Mouse (Mus musculus) adrenal gland, postnatal 4 days (tissue): ENCODE measurements around the gene Myh9. TPM values are rescaled to one million over a fixed set of nuclear protein-coding genes. Genes with fewer than 3 reads are reported as not detected.
"Not testable (repeated sequence)": the region's sequence is repeated elsewhere in the genome, so short reads cannot be mapped to it uniquely, and the experiment has no call there.

ENCODE experiments used
- DNase-seq, 2 experiments: peaks; one replicate each; pipeline ENCODE4 v3.0.0; 2021 to 2022; ENCODE audit warnings: low spot score in 2 of 2, mixed read lengths in 2 of 2
- total RNA-seq, 2 experiments: library from RNA; stranded (reverse); gene quantifications; 2 replicates each; pipeline ENCODE4 v1.2.3; 2021

The Myh9 gene
- total RNA-seq, 2 experiments from 2014 or later = 251 to 311 TPM

DNA sequence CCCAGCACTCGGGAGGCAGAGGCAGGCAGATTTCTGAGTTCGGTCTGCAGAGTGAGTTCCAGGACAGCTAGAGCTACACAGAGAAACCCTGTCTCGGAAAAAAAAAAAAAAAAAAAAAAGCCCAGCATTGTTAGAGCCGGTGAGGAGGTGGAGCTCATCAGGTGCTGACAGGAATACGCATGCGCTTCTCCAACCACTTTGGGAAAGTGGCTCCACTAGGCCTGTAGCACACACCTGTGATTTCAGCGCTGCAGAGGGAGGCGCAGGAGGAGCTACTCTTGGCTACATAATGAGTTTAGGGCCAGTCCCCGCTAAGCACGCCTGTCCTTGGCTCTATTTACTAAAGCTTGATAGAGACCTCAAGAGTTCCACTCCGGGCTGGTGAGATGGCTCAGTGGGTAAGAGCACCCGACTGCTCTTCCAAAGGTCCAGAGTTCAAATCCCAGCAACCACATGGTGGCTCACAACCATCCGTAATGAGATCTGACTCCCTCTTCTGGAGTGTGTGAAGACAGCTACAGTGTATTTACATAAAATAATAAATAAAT, 1.6 kb upstream of the Myh9 start:
- DNase-seq = not testable (repeated sequence)

GRCm38 (mm10) chr15:77843046-77843445, 1.1 kb upstream of the Myh9 start:
- DNase-seq = no peak

- DNase-seq = peak; percentile 47 to 52
Measured at GRCm38 (mm10) chr15:77841361-77842046, 471 bp downstream of the Myh9 start.

DNA sequence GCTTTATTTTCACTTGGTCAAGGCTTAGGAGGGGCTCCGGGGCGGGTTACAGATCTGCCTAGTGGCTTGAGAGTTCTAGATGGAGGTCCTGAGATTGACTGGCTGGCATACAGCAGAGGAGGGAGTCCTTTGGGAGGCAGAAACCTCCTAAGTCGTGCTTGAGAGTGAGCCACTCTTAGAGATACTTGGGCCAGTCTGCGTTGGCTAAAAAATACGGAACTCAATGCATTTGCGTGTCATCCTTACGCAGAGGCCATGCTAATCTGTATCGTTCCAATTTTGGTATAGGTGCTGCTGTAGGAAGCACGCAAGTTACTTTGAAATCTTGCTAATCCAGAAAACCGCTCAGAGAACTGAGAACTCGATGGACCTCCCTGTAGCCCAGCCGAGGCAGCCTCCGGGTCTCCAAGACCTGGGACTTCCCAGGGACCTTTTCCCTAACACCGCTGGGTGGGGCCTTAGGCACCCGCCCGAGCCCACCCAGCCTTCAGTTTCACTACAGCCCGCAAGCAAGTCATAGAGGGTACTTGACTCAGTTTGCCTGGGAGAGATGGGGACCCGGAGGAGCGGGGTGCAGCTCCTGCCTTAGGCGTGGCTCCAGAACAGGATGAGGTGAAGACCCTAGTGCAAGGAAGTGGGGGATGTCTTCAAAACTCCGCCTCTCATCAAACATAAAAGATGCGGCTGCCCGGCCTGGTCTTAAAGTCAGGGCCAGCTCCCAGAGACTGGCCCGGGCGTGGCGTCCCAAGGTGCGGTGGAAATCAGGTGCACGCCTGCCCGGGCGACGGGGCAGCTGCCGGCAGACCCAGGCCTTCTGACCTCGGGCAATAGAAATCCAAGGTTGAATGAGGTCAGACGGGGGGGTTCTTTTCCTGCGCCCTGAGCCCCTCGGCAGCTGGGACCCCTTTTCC, 1.3 kb downstream of the Myh9 start:
- DNase-seq = no peak

DNA sequence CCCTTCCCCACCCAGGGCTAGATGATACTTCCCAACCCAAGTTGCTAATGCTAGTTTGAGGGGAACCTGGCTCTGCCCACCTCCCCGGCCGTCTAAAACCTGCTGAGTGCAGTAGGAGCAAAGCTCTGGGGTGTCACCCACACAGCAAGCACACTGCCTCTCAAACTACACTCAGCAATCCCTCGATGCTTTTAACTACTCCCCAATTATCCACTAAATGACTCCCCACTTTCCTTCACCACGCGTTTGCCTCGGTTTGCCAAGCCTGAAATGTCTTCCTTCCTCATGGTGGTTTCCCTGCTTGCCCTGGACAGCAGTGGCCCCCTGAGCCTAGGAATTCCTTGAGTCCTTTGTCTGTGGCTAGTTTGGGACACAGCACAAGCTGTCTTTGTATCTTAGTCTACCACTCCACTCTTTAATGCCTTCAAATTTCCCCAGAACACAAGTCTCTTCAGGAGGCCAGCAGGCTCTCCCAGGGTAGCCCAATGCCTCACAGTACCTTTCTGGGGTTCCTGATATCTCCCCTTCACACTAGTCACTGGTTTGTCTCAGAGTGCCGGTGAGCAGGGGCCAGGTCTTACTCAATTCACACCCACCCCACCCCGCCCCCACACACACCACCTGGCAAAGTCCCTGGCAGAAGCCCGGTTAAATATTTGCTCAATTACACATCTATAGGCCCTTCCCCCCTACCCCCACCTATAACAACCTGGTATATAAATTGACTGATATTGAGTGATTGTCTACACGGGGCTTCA, 2.3 kb downstream of the Myh9 start:
- no peak for DNase-seq

DNA sequence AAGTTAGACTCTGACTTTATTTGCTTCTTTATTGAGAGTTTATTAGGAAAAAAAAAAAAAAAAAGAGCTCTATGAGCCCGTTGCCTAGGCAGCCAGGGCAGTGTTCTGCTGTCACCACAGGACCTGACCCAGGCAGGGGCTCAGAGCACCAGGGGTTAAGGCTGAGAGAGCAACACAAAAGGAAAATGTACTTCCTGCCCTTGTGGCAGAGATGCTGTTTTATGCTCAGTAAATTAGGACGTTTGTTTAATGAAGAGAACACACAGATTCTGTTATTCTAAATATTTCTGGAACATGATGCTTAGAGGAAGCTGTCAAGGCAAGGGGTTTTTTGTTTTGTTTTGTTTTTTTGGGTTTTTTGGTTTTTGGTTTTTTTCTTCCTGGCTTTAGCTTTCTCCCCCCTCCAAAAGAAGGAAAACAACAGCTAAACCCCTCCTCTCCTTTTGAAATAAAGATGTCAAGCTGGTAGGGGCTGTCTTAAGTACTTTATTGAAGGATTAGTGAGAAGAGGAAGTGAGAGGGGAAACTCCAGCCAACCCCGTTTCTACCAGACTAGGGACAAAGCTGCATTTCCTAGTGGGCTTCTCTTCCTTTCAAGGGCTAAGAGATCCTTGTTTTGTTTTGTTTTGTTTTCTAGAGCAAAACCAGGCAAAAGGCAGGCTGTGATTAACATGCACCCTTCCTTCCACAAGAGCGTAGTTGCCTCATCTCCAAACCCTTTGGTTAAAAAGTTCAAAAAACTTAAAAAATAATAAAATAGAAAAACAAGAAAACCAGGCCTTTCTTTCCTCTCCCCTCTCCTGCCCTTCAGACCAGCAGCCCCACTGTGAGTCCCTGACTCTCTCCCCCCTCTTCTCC, 3.2 kb downstream of the Myh9 start:
- no peak for DNase-seq

- no peak for DNase-seq
Measured at GRCm38 (mm10) chr15:77837444-77838117, 4.4 kb downstream of the Myh9 start.

DNA sequence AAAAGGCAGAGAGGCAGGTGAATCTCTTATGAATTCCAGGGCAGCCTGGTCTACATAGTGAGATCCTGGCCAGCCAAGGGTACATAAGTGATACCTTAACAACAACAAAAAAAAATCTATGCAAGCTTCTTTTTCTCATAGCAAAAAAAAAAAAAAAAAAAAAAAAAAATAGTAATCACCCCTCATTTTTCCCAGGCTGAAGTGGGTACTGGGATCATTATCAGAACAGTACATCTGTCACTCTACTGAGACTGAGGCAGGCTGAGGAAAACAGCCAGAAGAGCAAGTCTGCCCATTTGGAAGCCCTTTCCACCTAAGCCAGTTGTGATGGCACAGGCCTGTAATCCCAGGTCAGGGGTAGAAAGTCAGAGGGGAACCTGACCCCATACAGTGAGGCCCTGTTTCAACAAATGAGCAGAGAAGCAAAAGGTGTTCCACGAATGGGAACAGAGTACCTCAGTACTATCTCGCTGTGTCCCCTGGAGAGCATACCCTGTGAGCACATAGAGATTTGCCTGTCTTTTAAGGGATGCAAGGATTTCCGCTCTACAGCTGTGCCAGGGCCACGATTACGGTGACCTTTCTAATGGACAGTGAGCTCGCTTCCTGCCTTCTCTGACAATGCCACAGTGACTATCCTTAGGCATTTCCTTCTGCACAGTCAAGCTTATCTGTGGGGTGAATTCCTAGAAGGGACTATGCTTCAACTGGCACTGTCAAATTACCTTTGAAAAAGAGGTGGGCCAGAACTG, 5.1 kb downstream of the Myh9 start:
- no peak for DNase-seq

- DNase-seq = no peak
Measured at GRCm38 (mm10) chr15:77835930-77836653, 5.9 kb downstream of the Myh9 start.

DNA sequence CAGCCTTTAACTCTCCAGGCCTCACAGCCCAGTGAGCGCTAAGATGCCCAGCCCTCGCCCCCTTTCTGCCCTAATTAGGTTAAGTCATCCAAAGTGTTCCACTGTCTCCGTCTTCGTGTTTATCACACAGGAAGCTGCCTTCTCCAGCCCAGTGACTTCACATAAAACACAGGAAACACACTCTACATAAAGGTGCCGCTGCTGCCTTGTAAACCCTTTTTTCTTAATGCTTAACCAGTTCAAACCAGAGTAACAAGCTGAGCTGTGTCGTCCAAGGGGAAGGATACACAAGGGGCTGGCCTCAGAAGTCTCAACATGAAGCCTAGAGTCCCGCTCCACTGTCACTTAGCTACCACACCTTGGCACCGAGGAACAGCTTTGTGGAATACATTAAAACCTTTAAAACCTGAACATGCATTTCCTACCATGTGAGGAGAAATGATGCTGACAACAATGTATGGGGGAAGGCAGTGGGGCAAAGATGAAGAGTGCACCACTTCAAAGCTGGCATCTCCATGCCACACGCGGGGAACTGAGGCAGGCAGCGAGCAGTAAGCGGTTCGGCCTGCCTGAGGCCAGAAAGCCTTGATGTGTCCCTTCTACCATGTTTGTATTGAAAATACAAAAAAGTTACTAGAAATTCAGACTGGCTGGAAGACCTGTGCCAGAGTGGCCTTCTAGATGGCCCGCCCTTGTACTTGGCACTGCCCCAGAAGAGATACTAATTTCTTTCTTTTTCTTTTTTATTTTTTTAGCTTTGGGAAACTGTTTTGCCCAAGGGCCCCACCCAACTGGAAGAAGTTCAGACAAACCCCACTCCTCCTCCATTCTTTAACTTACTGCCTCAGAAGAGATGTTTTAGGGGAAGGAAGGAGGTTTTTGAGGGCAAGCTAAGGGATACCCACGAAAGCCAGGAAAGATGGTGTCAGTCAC, 7.4 kb downstream of the Myh9 start:
- DNase-seq = no peak

DNA sequence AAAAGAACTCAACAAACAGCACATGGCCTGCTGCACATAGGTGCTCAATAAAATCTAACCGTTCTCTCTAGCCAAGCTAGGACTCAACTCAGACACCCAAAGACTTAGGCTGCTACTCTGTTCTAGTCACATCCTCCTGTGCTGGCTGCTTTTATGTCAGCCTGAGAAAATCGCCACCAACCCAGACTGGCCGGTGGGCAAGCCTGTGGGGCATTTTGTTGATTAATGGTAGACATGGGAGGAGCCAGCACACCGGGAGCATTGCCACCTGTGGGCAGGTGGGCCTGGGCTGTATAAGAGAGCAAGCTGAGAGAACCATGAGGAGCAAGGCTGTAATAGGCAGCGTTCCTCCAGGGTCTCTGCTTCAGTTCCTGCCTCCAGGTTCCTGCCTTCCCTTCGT, 8.2 kb downstream of the Myh9 start:
- DNase-seq = no peak

DNA sequence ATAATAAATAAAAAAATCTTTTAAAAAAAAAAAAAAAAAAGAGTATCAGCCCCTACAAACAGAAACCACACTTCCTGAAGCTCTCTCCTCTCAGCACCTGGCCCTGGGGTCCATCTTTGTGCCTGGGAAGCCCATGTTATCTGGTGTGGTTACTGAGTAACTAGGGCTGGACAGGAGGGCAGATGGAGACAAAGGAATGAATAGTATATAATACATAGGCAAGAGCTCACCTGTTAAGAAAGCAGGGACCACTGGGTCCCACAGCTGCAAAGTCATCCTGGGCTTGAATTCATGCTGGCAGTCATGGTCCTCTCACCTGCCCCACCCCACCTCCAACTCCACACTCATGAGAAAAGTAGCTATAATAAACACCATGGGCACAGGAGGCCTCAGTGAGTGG, 8.9 kb downstream of the Myh9 start:
- no peak for DNase-seq

- no peak for DNase-seq
Measured at GRCm38 (mm10) chr15:77832458-77832904, 9.5 kb downstream of the Myh9 start.

DNA sequence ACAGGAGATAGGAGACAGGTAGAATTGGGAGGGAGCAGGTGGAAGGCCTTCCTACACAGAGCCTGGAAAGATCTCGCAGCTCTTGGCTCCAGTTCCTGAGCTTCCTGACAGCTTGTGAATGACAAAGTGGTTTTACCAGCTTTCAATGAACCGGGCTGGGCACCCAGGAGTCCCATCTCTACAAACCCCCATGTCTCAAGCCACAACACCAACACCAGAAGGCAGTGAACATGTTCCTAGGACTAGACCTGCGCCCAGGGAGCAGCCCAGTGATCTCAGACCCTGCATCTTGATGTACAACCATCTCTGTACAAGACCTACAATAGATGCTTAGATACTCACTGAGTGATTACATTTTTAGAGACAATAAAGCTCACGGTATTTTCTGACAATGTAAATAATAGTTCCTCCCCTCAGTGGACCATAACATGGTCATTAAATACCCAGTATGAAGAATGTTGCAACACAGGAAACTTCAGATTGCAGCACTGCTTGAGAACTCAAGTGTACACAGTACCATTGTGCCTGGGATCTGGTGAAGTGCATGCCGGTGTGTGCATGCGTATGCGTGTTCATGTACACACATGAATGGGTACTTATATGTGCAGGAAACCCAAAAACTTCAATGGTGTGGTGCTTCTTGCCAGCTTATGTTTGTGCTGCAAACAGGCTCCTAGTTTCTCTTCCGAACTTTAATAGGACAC, 10.1 kb downstream of the Myh9 start:
- DNase-seq = no peak

DNA sequence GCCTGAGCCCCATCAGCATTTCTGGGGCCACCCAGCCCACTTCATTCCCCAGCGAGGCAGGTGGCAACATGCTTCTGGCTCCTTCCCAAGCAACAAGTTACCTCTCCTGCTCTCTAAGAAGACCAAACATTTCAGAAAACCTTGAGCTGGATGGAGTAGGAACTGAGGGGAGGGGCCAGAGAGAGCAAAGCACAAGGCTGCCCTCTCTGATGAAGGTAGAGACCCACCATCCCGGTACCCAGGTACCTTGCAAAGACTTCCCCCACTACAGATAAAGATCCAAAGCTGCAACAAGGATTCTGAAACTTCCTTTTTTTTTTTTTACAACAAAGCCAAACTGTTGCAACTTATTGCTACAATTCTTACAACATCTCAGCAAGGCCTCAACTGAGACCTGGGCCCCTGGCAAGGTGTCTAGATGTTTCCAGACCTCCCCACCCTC, 10.8 kb downstream of the Myh9 start:
- DNase-seq = no peak

DNA sequence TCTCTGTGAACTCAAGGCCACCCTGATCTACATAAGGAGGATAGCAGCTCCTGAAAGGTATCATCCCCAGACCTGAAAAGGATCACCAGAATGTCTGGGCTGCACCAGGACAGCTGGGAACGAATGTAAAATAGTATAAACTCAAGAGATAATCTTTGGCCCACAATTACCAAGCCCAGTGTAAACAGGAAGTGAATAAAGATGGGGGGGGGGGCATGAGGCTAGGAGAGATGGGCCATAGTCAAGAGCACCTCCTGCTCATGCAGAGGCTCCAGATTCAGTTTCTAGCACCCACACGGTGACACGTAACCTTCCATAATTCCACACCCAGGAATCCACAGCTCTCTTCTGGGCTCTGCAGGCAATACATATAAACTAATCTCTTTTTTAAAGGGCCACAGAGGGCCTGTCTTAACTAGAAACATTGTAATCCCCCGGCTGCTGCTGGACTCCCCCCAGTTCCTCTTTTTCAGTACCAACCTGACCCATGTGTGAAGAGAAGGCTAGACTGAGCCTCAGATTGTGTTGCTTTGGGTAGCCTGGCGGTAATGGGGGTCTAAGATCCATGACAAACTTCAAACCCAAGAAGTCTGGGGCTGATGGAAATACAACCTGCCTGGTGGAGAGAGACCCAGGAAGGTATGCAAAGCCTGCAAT, 11.4 kb downstream of the Myh9 start:
- DNase-seq = no peak
